Mouse (Mus musculus): ENCODE measurements around the gene Akap7.

- TF ChIP-seq CTCF (IDR thresholded peaks at IDR 0.05; ENCODE audit: insufficient read depth, low read length) (no peak), POLR2A (IDR thresholded peaks at IDR 0.05; ENCODE audit: borderline replicate concordance, extremely low read depth, low read depth, low read length) (no peak)
These were observed 33.9 kb downstream of the Akap7 start for GRCm38 (mm10) chr10:25273731-25274130.

Data from lung, adult 2 months (tissue).